Mouse (Mus musculus) Patski (cell line): ENCODE data around the gene Mug2. TPM values are rescaled to one million over a fixed set of nuclear protein-coding genes. Genes with fewer than 3 reads are reported as not detected.
"Not testable (repeated sequence)": the region's sequence is repeated elsewhere in the genome, so short reads cannot be mapped to it uniquely, and the experiment has no call there.

Experiments
- ATAC-seq: fragments of 100-300 bp; one replicate; pipeline ENCODE4 v1.8.0; 2021
- CTCF ChIA-PET: fragments of 350-600 bp; sonication (Branson Sonifier 250); formaldehyde crosslinking; loops from one replicate; lab custom pipeline; 2022; ENCODE audit warnings: inconsistent platforms; lab: Charles Lee
- POLR2A ChIA-PET: fragments of 350-600 bp; sonication (Branson Sonifier 250); formaldehyde crosslinking; loops from one replicate; lab custom pipeline; 2022; ENCODE audit warnings: antibody characterized with exemption, inconsistent platforms; lab: Charles Lee
- DNase-seq: peaks from one replicate; pipeline ENCODE4 v3.0.0-alpha.2; 2011; ENCODE audit warnings: low read depth, low spot score
- H3K27me3 ChIP-seq: fragments of 371-371 bp; one replicate; pipeline ENCODE4 v1.5.1; 2021
- CTCF ChIP-seq: fragments of 100-300 bp; IDR thresholded peaks from one replicate; pipeline ENCODE4 v1.5.1; 2021
- in situ Hi-C: fragments of 300-500 bp; cut with MboI; formaldehyde crosslinking; loops from 3 replicates; pipeline ENCODE4 v1.11.1; 2018; ENCODE audit warnings: low pct_unique_long_range_greater_than_20kb, mixed read lengths
- polyA plus RNA-seq: library from polyadenylated mRNA; unstranded; gene quantifications from one replicate; pipeline ENCODE4 v1.2.3, GENCODE M21; 2021

Gene Mug2
- polyA plus RNA-seq, result not detected

- DNase-seq, in situ Hi-C loops: not testable (repeated sequence)
Measured at GRCm38 (mm10) chr6:122006461-122006860, at the start of gene Mug2. TSS of gene Mug2 (plus strand) at chr6:122006761.

DNA sequence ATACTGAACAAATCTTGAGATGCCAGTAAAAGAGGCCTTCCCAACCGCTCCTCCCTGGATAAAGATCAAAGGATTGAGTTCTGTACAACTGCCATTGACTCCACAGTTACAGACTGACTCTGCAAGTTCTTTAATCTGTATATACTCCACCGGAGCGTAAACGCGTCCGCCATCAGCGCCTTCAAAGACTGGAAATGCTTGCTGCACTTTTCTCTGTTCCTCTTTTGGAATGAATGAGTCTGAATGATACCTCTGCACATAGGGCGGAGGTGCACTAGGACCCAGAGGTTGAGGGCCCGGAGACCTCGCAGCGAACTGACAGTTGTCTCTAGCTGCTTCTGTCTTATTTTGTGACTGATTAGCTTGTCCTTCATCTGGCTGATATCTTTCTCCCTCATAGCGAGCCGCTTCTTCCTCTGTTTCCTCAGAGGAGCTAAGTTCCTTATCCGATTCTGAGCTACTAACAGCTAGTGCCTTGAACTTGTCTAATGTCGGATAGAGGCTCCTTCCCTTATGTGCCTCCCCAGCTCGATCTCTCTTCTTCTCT lies 48.7 kb upstream of the Mug2 start:
- H3K27me3 ChIP-seq, ATAC-seq, DNase-seq, CTCF ChIA-PET, in situ Hi-C loops, POLR2A ChIA-PET: not testable (repeated sequence)

More at GRCm38 (mm10) chr6:122006461-122006860, at the start of gene Mug2:
- H3K27me3 ChIP-seq, CTCF ChIA-PET, ATAC-seq, POLR2A ChIA-PET: not testable (repeated sequence)

DNA sequence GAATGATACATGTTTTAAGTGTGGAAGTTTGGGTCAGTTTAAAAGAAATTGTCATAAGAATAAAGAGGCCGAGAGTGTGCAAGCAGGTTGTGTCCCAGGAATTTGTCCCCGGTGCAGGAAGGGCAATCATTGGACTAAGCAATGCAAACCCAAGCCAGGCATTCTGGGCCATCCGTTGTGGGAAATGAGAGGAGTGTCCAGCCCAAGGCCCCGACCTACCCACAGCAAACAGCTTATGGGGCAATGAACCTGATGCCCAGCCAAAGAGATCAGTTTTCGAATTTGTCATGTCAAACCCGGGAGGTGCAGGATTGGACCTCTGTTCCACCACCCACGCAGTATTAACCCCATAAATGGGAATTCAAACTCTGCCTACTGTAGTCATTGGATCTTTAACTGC lies 30.9 kb upstream of the Mug2 start:
- no peak for DNase-seq
- H3K27me3 ChIP-seq, result no peaks in the 10 kb centered on the region
- in situ Hi-C loops, result no loop called here
- CTCF ChIA-PET, result no interaction called here
- no peak for TF ChIP-seq CTCF
- ATAC-seq, result no peak
- POLR2A ChIA-PET, result no interaction called here

DNA sequence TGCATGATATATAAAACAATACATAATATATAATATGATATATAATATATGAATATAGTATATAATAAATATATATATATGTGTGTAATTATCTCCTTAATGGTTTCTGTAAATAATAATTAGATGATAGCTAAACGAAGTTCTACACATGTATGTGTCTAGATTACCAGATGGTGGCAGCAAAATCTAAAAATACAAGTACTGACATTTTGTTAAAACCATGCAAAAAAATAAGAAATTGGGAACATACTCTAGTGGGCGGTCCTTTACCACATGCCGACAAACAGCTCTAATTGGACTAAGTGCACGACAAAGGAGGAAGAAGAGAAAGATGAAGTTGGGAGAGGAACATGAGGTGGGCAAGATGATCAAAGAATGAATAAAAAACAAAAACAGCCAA lies 94.3 kb downstream of the Mug2 start:
- no peak for TF ChIP-seq CTCF
- ATAC-seq (no peak), DNase-seq (no peak)
- CTCF ChIA-PET, result no interaction called here
- no peaks in the 10 kb centered on the region for H3K27me3 ChIP-seq
- POLR2A ChIA-PET, result no interaction called here
- in situ Hi-C loops, result no loop called here

DNA sequence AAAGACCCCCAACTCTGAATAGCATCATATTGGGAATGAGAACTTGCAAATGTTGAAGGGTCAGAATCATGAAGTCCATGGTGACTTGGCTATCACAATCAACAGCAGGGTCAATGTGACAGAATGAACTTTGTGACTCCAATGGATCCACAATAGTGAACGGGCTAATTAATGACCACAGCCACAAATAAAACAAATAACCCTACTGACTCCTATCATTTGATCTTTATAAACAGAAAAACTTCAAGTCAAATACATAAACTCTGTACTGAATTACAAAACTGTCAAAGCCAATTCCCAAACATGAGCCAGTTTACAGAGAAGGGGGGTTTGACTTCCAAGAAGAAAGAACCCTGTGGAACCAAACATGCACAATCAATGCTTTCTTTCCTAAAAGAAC lies 95.1 kb downstream of the Mug2 start:
- TF ChIP-seq CTCF, result no peak
- POLR2A ChIA-PET, result no interaction called here
- ATAC-seq (no peak), DNase-seq (no peak)
- in situ Hi-C loops, result no loop called here
- CTCF ChIA-PET, result no interaction called here
- no peaks in the 10 kb centered on the region for H3K27me3 ChIP-seq

DNA sequence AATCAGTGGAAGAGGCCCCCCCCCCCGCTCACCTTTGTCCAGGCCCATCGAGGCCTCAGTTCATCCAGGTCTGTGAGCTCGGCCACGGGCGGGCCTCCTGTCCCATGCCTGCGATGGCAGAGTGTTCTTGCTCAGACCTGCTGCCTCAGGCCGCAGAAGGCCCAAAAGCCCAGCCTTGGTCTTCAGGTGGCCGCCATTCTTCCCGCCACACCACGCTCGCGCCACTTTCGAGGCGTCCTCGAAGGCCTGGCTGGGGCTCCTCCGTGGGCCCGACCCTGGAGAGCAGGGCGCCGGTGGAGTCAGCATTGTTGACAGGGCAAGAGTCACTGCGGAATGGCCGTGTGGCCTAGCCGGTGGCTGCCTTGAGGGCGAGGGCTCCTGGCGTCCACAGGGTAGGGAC lies 110.4 kb downstream of the Mug2 start:
- in situ Hi-C loops, result no loop called here
- ChIA-PET POLR2A (no interaction called here), CTCF (no interaction called here)
- TF ChIP-seq CTCF, result no peak
- ATAC-seq, result no peak
- DNase-seq, result no peak
- no peaks in the 10 kb centered on the region for H3K27me3 ChIP-seq

DNA sequence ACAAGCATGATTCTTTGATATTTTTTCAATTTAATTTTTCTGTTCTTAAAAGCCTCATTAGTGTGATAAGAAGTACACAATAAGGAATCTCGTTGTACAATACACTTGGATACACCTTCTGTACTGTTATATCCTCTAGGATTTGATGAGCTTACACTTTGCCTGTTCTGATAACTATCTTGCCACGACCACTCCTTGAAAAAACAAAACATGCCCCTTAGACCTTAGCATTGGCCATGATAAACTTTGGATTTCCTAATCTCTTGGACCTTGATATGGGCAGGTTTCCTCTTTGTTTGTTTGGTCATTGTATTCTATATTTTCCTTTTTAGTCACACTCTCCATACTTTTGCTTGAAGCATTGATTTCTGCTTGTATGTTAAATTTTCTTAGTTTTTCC lies 123.0 kb downstream of the Mug2 start:
- ATAC-seq (no peak), DNase-seq (no peak)
- in situ Hi-C loops, result no loop called here
- TF ChIP-seq CTCF, result no peak
- H3K27me3 ChIP-seq, result no peaks in the 10 kb centered on the region
- POLR2A ChIA-PET, result no interaction called here
- CTCF ChIA-PET, result no interaction called here

Other genes starting within 250 kb of the Mug2 start
- gene Mug1, start 168.2 kb upstream of the Mug2 start, polyA plus RNA-seq, result not detected